Mouse (Mus musculus) R1 (cell line): ENCODE data around the gene Nccrp1.
A peak's percentile ranks its signal among the peaks of the same experiment; 100 is the strongest.

Experiments
- DNase-seq: peaks from one replicate; pipeline ENCODE4 v3.0.0-alpha.2; 2018; ENCODE audit warnings: low read depth, low spot score

Nccrp1 gene

GRCm38 (mm10) chr7:28547154-28547553, at the start of gene Nccrp1:
Gene Nccrp1 (minus strand): TSS chr7:28547254.
- DNase-seq = no peak

- no peak for DNase-seq
Observed at GRCm38 (mm10) chr7:28595751-28596435, 48.8 kb upstream of the Nccrp1 start.

GRCm38 (mm10) chr7:28593206-28594111, 46.4 kb upstream of the Nccrp1 start:
- no peak for DNase-seq

- DNase-seq = no peak
Observed at GRCm38 (mm10) chr7:28591862-28592261, 44.8 kb upstream of the Nccrp1 start.

- no peak for DNase-seq
Observed at GRCm38 (mm10) chr7:28587644-28588043, 40.6 kb upstream of the Nccrp1 start.

GRCm38 (mm10) chr7:28586663-28587411, 39.8 kb upstream of the Nccrp1 start:
- no peak for DNase-seq

- DNase-seq = no peak
Observed at GRCm38 (mm10) chr7:28585001-28585400, 37.9 kb upstream of the Nccrp1 start.

- DNase-seq = no peak
Observed at GRCm38 (mm10) chr7:28584468-28584867, 37.4 kb upstream of the Nccrp1 start.

GRCm38 (mm10) chr7:28583570-28584344, 36.7 kb upstream of the Nccrp1 start:
- DNase-seq = no peak

GRCm38 (mm10) chr7:28582841-28583240, 35.8 kb upstream of the Nccrp1 start:
- DNase-seq = no peak

GRCm38 (mm10) chr7:28581721-28582120, 34.7 kb upstream of the Nccrp1 start:
- DNase-seq = no peak

- DNase-seq = no peak
Observed at GRCm38 (mm10) chr7:28579826-28580225, 32.8 kb upstream of the Nccrp1 start.

GRCm38 (mm10) chr7:28578543-28579053, 31.5 kb upstream of the Nccrp1 start:
- peak; percentile 93 for DNase-seq

GRCm38 (mm10) chr7:28577826-28578542, 30.9 kb upstream of the Nccrp1 start:
- DNase-seq = no peak

GRCm38 (mm10) chr7:28576271-28576914, 29.3 kb upstream of the Nccrp1 start:
- no peak for DNase-seq

GRCm38 (mm10) chr7:28575597-28575996, 28.5 kb upstream of the Nccrp1 start:
- DNase-seq = no peak

GRCm38 (mm10) chr7:28573236-28573635, 26.2 kb upstream of the Nccrp1 start:
- DNase-seq = no peak

- no peak for DNase-seq
Observed at GRCm38 (mm10) chr7:28572689-28573088, 25.6 kb upstream of the Nccrp1 start.

GRCm38 (mm10) chr7:28570982-28571682, 24.1 kb upstream of the Nccrp1 start:
- peak; percentile 44 for DNase-seq
